Mouse (Mus musculus) right cerebral cortex, adult 2 months (tissue): ENCODE measurements at regions not wholly inside any gene's neighbourhood (a gene's known extent, or its start where the extent isn't known, plus 50 kb on each side); places are given as distances from the start of the nearest gene placed in this dataset.
A peak's percentile ranks its signal among the peaks of the same experiment; 100 is the strongest.
"Not testable (repeated sequence)": the region's sequence is repeated elsewhere in the genome, so short reads cannot be mapped to it uniquely, and the experiment has no call there.

ENCODE experiments used
- DNase-seq, 2 experiments: peaks; one replicate each; pipeline ENCODE4 v3.0.0; 2021 to 2022; ENCODE audit warnings: low spot score in 2 of 2

GRCm38 (mm10) chr1:146955688-146956214, 461.2 kb downstream of the Brinp3 start:
- DNase-seq, result no peak

- no peak for DNase-seq
These were observed 461.8 kb downstream of the Brinp3 start for GRCm38 (mm10) chr1:146956347-146956746.

DNA sequence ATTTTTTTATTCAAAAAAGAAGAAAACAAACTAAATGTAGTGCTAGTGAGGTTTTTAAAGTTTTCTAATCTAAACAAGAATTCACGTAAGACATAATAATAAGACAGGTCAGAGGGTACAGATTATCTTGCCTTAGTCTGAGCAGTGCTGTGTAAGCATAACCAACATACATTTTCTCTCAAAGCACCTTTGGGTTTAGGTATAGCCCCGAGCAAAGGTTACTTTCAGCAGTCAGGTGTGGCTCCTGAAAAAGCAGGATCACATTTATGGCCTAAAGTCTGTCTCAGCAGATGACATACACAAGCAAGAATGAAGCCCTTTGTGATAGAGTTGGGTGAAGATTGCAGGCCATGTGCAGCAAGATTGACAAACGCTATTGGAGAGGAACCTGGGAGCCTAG, 465.9 kb downstream of the Brinp3 start:
- DNase-seq, result no peak

DNA sequence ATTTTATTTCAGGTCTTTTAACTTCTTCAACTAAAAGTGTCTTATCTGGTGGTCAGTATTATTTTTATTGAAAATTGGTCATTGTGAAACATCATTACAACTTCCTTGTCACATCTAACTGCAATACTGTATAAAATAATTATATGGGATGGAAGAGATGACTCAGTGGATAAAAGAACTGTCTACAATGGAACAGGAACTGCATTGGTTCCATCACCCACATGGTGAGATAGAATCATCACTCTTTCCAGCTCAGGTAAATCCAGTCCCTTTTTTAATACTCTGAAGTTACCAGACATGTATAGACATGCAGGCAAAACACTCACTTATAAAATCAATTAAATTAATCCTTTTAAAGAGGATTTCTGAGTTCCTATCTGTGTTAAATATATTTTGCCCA, 473.0 kb downstream of the Brinp3 start:
- no peak for DNase-seq

GRCm38 (mm10) chr1:146967993-146968392, 473.4 kb downstream of the Brinp3 start:
- DNase-seq, result no peak

DNA sequence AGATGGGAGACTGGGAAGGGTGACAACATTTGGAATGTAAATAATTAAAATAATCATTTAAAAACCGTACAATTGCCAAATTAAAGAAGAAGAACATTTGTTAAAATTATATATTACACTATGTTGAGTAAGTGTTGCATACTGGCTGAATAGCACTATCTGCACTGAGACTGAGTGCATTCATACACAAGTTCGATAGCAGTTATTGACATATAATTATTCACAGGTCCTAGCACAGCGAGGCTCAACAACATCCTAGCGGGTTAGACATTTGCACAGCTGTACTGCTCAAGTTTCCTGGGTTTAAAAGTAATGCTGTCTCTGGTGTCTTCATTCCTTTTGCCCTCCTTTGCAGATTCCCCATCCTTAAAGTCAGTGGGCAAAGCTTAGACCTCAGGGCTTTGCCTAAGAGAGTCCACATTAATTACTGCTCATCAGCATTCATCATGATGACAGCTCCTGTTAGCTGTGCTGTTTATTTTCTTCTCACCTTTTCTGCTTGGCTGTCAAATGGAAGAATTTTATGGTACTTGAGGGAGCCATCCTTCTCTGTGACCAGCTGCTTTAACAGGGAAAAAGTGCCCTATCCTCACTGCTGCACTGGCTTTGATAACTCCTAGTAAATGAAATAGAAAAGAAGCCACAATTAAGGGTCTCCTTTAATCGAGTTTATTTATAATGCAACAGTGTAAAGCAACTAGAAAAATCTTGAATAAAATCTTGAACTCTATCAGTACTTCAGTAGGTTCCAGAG, 489.1 kb downstream of the Brinp3 start:
- DNase-seq, result no peak

- no peak for DNase-seq
These were observed 505.5 kb downstream of the Brinp3 start for GRCm38 (mm10) chr1:147000018-147000417.

- DNase-seq, result no peak
These were observed 553.2 kb downstream of the Brinp3 start for GRCm38 (mm10) chr1:147047714-147048113.

- no peak for DNase-seq
These were observed 563.9 kb downstream of the Brinp3 start for GRCm38 (mm10) chr1:147058504-147058903.

- no peak for DNase-seq
These were observed 579.6 kb downstream of the Brinp3 start for GRCm38 (mm10) chr1:147074166-147074565.

- no peak for DNase-seq
These were observed 589.7 kb downstream of the Brinp3 start for GRCm38 (mm10) chr1:147084129-147084799.

GRCm38 (mm10) chr1:147125541-147125940, 631.0 kb downstream of the Brinp3 start:
- no peak for DNase-seq

DNA sequence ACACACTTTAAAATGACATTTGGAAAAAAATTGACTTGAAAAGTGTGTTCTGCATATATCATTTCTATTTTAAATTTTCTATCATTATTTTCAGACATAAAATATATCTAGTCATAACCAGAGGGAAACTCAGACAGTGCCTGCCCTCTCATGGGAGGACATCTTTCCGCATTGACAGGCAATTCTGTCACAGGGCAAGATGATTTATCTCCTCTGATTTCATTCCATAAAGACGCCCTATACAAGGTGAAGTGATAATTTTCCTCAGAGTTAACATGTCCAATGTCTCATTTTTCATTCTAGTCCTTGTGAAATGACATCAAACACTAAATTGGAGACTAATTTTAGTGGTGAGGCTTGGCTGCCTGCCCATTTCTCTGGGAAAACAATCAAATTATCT, 643.6 kb downstream of the Brinp3 start:
- peak; percentile 3 to 5 for DNase-seq

- no peak for DNase-seq
These were observed 680.8 kb downstream of the Brinp3 start for GRCm38 (mm10) chr1:147175350-147175749.

DNA sequence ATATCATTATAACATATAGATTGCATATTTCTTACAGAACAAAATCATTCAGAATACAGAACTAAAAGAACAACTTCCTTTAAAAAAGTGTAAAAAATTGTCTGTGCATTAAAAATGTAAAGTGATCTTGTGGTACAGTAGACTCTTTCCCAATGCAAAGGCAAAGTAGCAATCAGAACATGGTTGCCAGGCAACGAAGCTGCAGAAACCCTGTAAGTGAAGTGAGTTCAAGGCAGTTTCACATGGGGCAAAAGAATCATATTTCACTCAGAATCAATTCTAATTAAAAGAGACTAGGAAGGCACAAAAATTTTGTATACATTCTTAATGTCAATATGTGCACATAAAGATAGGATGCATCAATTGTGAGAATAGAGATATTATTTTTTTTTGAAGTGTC, 692.2 kb downstream of the Brinp3 start:
- DNase-seq, result no peak

GRCm38 (mm10) chr1:147187251-147188025, 692.9 kb downstream of the Brinp3 start:
- no peak for DNase-seq

- not testable (repeated sequence) for DNase-seq
These were observed 705.4 kb downstream of the Brinp3 start for GRCm38 (mm10) chr1:147199959-147200358.

GRCm38 (mm10) chr1:147214890-147215289, 720.3 kb downstream of the Brinp3 start:
- not testable (repeated sequence) for DNase-seq

DNA sequence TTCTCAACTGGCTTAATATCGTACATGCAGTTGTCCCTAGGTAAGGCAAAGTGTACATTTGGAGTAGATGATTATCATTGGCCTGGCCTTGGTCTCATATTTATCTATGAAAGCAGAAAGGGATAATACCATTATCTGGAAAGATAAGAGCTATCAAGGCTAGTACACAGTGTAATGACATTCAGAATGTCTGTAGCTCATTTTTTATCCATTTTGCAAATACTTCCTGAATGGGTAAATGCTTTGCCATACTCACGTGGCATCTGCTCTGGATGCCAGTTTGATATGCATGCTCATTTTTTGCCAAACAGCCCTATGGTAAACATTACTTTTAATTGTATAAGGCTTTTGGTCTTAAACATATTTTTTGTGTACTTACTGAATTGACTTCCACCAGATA, 723.4 kb downstream of the Brinp3 start:
- no peak for DNase-seq

DNA sequence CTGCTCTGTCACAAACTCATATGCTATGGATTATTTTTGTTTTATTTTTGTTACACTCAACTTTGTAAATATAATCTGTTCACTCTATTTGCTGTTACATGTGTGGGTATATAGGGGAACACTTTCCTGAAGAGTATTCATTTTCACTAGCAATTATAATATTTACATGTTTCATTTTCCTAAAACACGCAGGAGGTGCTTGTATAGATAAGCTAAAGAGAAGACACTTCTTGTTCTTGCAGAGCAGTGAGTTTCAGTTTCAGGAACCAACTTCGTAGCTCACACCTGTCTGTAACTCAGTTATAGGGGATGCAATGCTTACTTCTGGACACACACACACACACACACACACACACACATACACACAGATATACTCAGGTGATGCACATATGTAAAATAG, 724.9 kb downstream of the Brinp3 start:
- DNase-seq, result no peak

GRCm38 (mm10) chr1:147223232-147223925, 728.8 kb downstream of the Brinp3 start:
- peak in 1 of 2 experiments; percentile 3 for DNase-seq

DNA sequence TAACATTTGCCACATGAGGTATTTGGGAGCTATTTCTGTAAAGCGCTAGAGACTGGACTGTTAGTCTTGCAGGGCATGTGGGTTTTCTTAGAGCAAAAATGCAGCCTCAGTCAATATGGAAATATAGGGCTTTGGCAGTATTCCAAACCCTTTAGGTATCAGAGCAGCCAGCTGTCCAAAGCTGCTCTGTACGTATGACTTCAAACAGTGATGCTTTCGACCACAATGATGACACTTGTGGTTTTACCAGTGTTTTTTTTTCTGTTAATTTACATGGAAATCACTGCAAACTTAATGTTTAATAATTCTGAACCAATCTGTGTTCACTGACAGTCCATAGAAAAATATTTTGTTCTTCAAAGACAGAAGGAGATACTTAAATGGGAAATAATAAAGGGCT, 743.0 kb downstream of the Brinp3 start:
- DNase-seq, result no peak
